Mouse (Mus musculus) heart, adult 2 months (tissue): ENCODE measurements around the gene Ifit1bl2.

ENCODE experiments used
- EP300 ChIP-seq: fragments of 200-500 bp; IDR thresholded peaks from 2 replicates; pipeline ENCODE4 v1.6.1; 2011; ENCODE audit warnings: low read depth, low read length, control low read depth; ENCODE audit not compliant: insufficient read depth
- POLR2A ChIP-seq: fragments of 200-500 bp; IDR thresholded peaks from 2 replicates; pipeline ENCODE4 v1.6.1; 2011; ENCODE audit warnings: mild to moderate bottlenecking, low read depth, low read length, control low read depth; ENCODE audit not compliant: insufficient read depth

- TF ChIP-seq POLR2A, result no peak
- no peak for TF ChIP-seq EP300
These were observed 37.9 kb upstream of the Ifit1bl2 start for GRCm38 (mm10) chr19:34678428-34678827.
